Mouse (Mus musculus) layer of hippocampus, adult 18-20 months (tissue): Measurements from ENCODE around the gene Sphk2. TPM values are rescaled to one million over a fixed set of nuclear protein-coding genes. Genes with fewer than 3 reads are reported as not detected.

ENCODE experiments used
- DNase-seq, 2 experiments: peaks; one replicate each; pipeline ENCODE4 v3.0.0; 2022; ENCODE audit warnings: low spot score in 2 of 2
- total RNA-seq, 2 experiments: library from RNA; stranded (reverse); gene quantifications; 2 replicates each; pipeline ENCODE4 v1.2.3; 2021

Sphk2 gene
- total RNA-seq, 2 experiments from 2014 or later, result 35.8 to 37.2 TPM

DNA sequence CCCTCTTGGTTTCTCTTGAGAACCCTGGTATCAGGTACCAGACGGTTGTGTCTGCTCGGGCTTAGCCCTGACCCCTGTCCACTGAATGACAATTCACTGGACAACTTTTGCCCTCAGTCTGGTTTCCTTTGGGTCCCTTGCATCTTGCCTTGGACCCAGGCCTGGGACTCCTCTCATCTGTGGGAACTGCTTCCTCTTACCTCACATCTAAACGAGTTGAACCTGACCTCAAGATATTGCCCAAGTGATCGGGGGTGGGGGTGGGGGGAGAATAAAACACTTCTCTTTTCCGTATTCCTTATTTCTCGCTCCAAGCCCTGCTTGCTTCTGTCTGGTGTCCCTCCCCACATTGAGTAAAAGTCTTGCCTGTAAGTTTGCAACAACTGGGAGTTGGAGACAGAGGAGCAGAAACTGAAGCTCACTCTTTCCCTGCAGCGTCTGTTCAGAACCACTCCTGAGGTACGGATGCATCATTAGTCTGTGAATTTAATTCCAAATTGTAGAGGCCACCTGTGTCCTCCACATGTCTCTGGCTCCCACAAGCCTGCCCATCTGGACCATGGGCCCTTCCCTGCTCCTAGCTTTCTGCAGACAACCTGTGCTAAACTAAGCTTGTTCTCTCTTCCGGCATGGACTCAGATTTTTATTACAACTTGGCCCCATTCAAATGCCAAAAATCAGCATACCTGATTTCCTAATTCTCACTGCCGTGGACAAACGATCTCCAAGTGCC lies 56.9 kb downstream of the Sphk2 start:
- no peak for DNase-seq

Other genes with a start within 250 kb of the Sphk2 start
- gene Tulp2, start 236.1 kb downstream of the Sphk2 start, total RNA-seq, result under 1 TPM in 1 of 2 experiments, not detected in 1; 0.20 TPM
- gene Gm45808, start 231.2 kb downstream of the Sphk2 start, total RNA-seq, result 1 to 10 TPM in 1 of 2 experiments, under 1 TPM in 1; 0.91 to 1.2 TPM
- gene Dhdh, start 229.2 kb downstream of the Sphk2 start, total RNA-seq, result 1 to 10 TPM; 5.3 to 5.7 TPM
- gene Nucb1, start 207.6 kb downstream of the Sphk2 start, total RNA-seq, result 100 to 1,000 TPM; 109 to 110 TPM
- 10 to 100 TPM; 22.1 to 23.3 TPM for gene Ppp1r15a, start 191.7 kb downstream of the Sphk2 start, total RNA-seq
- gene Plekha4, start 191.7 kb downstream of the Sphk2 start, total RNA-seq, result under 1 TPM; 0.64 to 0.71 TPM
- not detected for gene Hsd17b14, start 163.1 kb downstream of the Sphk2 start, total RNA-seq
- 10 to 100 TPM; 23.3 to 26.0 TPM for gene Bcat2, start 147.8 kb downstream of the Sphk2 start, total RNA-seq
- gene Fgf21, start 102.5 kb downstream of the Sphk2 start, total RNA-seq, result not detected
- gene Fut1, start 100.7 kb downstream of the Sphk2 start, total RNA-seq, result under 1 TPM in 1 of 2 experiments, not detected in 1; 0.18 TPM
- not detected for gene Izumo1, start 96.2 kb downstream of the Sphk2 start, total RNA-seq
- gene Rasip1, start 90.5 kb downstream of the Sphk2 start, total RNA-seq, result 1 to 10 TPM; 6.0 to 6.3 TPM
- gene Mamstr, start 78.0 kb downstream of the Sphk2 start, total RNA-seq, result 1 to 10 TPM; 1.1 to 2.3 TPM
- under 1 TPM in 1 of 2 experiments, not detected in 1; 0.12 TPM for gene Fut2, start 51.6 kb downstream of the Sphk2 start, total RNA-seq
- gene Ntn5, start 34.0 kb downstream of the Sphk2 start, total RNA-seq, result 10 to 100 TPM in 1 of 2 experiments, 1 to 10 TPM in 1; 6.8 to 13.4 TPM
- 1 to 10 TPM; 2.5 to 3.5 TPM for gene Sec1, start 23.6 kb downstream of the Sphk2 start, total RNA-seq
- gene Car11, start 18.2 kb downstream of the Sphk2 start, total RNA-seq, result 100 to 1,000 TPM; 182 TPM
- gene Dbp, start 12.9 kb downstream of the Sphk2 start, total RNA-seq, result 10 to 100 TPM; 47.6 to 50.2 TPM
- gene Rpl18, start 2.5 kb downstream of the Sphk2 start, total RNA-seq, result 100 to 1,000 TPM; 359 to 364 TPM
- gene Fam83e, start 3.2 kb upstream of the Sphk2 start, total RNA-seq, result under 1 TPM; 0.25 to 0.27 TPM
- gene Spaca4, start 7.8 kb upstream of the Sphk2 start, total RNA-seq, result not detected
- gene Lmtk3, start 65.7 kb upstream of the Sphk2 start, total RNA-seq, result 100 to 1,000 TPM; 274 to 289 TPM
- 1 to 10 TPM; 8.1 to 8.9 TPM for gene Sult2b1, start 66.7 kb upstream of the Sphk2 start, total RNA-seq
- gene Cyth2, start 96.6 kb upstream of the Sphk2 start, total RNA-seq, result 100 to 1,000 TPM; 135 to 155 TPM
- gene Kcnj14, start 106.8 kb upstream of the Sphk2 start, total RNA-seq, result 1 to 10 TPM; 1.4 to 2.4 TPM
- gene Grwd1, start 112.9 kb upstream of the Sphk2 start, total RNA-seq, result 10 to 100 TPM; 20.6 to 22.5 TPM
- gene Kdelr1, start 154.8 kb upstream of the Sphk2 start, total RNA-seq, result 10 to 100 TPM; 71.5 to 73.9 TPM
- gene Grin2d, start 160.4 kb upstream of the Sphk2 start, total RNA-seq, result 10 to 100 TPM; 10.6 to 10.7 TPM
- not detected for gene Syngr4, start 178.7 kb upstream of the Sphk2 start, total RNA-seq
- 10 to 100 TPM; 21.8 to 22.4 TPM for gene Tmem143, start 178.9 kb upstream of the Sphk2 start, total RNA-seq
- 1 to 10 TPM; 2.1 to 2.3 TPM for gene Emp3, start 203.4 kb upstream of the Sphk2 start, total RNA-seq
- 1 to 10 TPM; 4.1 to 4.2 TPM for gene Ccdc114, start 206.1 kb upstream of the Sphk2 start, total RNA-seq